Mouse (Mus musculus) C2C12 (cell line): ENCODE measurements around the gene Mybbp1a.

Source experiments
- CEBPB ChIP-seq: IDR thresholded peaks from one replicate; pipeline ENCODE4 v1.6.1; 2011; ENCODE audit warnings: low read depth, mild to moderate bottlenecking, control low read depth, moderate library complexity
- FOSL1 ChIP-seq: IDR thresholded peaks from one replicate; pipeline ENCODE4 v1.8.0; 2011; ENCODE audit warnings: mild to moderate bottlenecking, low read length; ENCODE audit not compliant: poor library complexity, insufficient read depth, severe bottlenecking

- TF ChIP-seq CEBPB (no peak), FOSL1 (no peak)
These were observed 4.9 kb upstream of the Mybbp1a start for GRCm38 (mm10) chr11:72436271-72436670.
